Mouse (Mus musculus) kidney, adult 2 months (tissue): Measurements from ENCODE around the gene Homer3. TPM values are rescaled to one million over a fixed set of nuclear protein-coding genes. Genes with fewer than 3 reads are reported as not detected.

Source experiments
- DNase-seq: peaks from one replicate; pipeline ENCODE4 v3.0.0; 2021
- H3K27ac ChIP-seq: fragments of 200-500 bp; 2 replicates; pipeline ENCODE4 v1.5.1; 2012; ENCODE audit warnings: low read depth, low read length, control low read depth, inconsistent platforms; ENCODE audit not compliant: insufficient read depth
- H3K27me3 ChIP-seq: fragments of 200-500 bp; replicated peaks from 2 replicates; pipeline ENCODE4 v1.6.1; 2012; ENCODE audit warnings: mild to moderate bottlenecking, moderate library complexity, low read length, inconsistent platforms; ENCODE audit not compliant: control insufficient read depth, insufficient read depth
- H3K36me3 ChIP-seq: fragments of 200-500 bp; 2 replicates; pipeline ENCODE4 v1.6.1; 2012; ENCODE audit warnings: mild to moderate bottlenecking, moderate library complexity, low read length, inconsistent platforms; ENCODE audit not compliant: control insufficient read depth, insufficient read depth
- H3K4me1 ChIP-seq: fragments of 200-500 bp; 2 replicates; pipeline ENCODE4 v1.6.1; 2011; ENCODE audit warnings: low read length; ENCODE audit not compliant: control insufficient read depth, insufficient read depth
- H3K4me3 ChIP-seq: fragments of 200-500 bp; 2 replicates; pipeline ENCODE4 v1.5.1; 2011; ENCODE audit warnings: mild to moderate bottlenecking, low read depth, low read length, control low read depth; ENCODE audit not compliant: insufficient read depth
- CTCF ChIP-seq: fragments of 200-500 bp; conservative IDR thresholded peaks from 2 replicates; pipeline ENCODE4 v1.5.1; 2011; ENCODE audit warnings: low read depth, mild to moderate bottlenecking, control low read depth, low read length, moderate library complexity, mixed read lengths; ENCODE audit not compliant: insufficient read depth, insufficient read length
- POLR2A ChIP-seq: fragments of 200-500 bp; IDR thresholded peaks from one replicate; pipeline ENCODE4 v1.6.1; 2011; ENCODE audit warnings: low read depth, low read length, control low read depth
- WGBS: fragments of 180-500 bp; shearing (Covaris S2); methylation state at CpG from one replicate; pipeline ENCODE4 v1.1.7; 2018; 5-methylcytosine and 5-hydroxymethylcytosine counted together
- polyA plus RNA-seq: library from polyadenylated mRNA; depleted of rRNA; stranded (reverse); fragments of >200 nt; gene quantifications from 2 replicates; pipeline ENCODE4 v1.2.3, GENCODE M21; 2012

Homer3 gene
- polyA plus RNA-seq, 1 experiment: 22.4 TPM

GRCm38 (mm10) chr8:70323716-70324115 is 41.1 kb downstream of the Homer3 start:
- 88% methylated on average over 3 of the region's 3 CpGs for WGBS
- no peak for DNase-seq
- Histone ChIP-seq H3K4me1 (no peaks in the 10 kb centered on the region), H3K4me3 (no peak overlapping the region), H3K27ac (no peak overlapping the region), H3K27me3 (no peaks in the 10 kb centered on the region), H3K36me3 (no peaks in the 10 kb centered on the region)
- TF ChIP-seq CTCF (no peak), POLR2A (no peak)

GRCm38 (mm10) chr8:70327512-70327911 is 44.9 kb downstream of the Homer3 start:
- WGBS: 96% methylated on average over 6 of the region's 6 CpGs
- no peak for DNase-seq
- Histone ChIP-seq H3K4me3 (no peak overlapping the region), H3K36me3 (peaks cover 3% of the 10 kb centered on the region; the same call in 1 of the 2 replicates), H3K27me3 (no peaks in the 10 kb centered on the region), H3K4me1 (no peaks in the 10 kb centered on the region), H3K27ac (no peak overlapping the region)
- TF ChIP-seq CTCF (no peak), POLR2A (no peak)

- peaks cover 3% of the 10 kb centered on the region; the same call in 1 of the 2 replicates for H3K36me3 ChIP-seq
- H3K27me3 ChIP-seq: no peaks in the 10 kb centered on the region
- DNase-seq: no peak
- H3K4me1 ChIP-seq: no peaks in the 10 kb centered on the region
- 43% methylated on average over 14 of the region's 14 CpGs for WGBS
- no peak within 1 kb of the TSS for H3K27ac ChIP-seq
- no peak for TF ChIP-seq POLR2A
- TF ChIP-seq CTCF: no peak
- no peak within 1 kb of the TSS for H3K4me3 ChIP-seq
Observed at GRCm38 (mm10) chr8:70329124-70329834, 46.7 kb downstream of the Homer3 start, which contains the start of gene Gdf1. Gdf1 (plus strand) TSS chr8:70329817.

GRCm38 (mm10) chr8:70329835-70330740 is 47.5 kb downstream of the Homer3 start:
- Histone ChIP-seq H3K27me3 (no peaks in the 10 kb centered on the region), H3K4me3 (no peak overlapping the region), H3K27ac (no peak overlapping the region), H3K4me1 (no peaks in the 10 kb centered on the region), H3K36me3 (peaks cover 3% of the 10 kb centered on the region)
- 26% methylated on average over 45 of the region's 45 CpGs for WGBS
- no peak for DNase-seq
- no peak for TF ChIP-seq CTCF
- no peak for TF ChIP-seq POLR2A

GRCm38 (mm10) chr8:70330741-70331364 is 48.2 kb downstream of the Homer3 start:
- 55% methylated on average over 53 of the region's 53 CpGs for WGBS

GRCm38 (mm10) chr8:70331526-70331925 is 48.9 kb downstream of the Homer3 start:
- no peak for DNase-seq
- no peak overlapping the region for H3K4me3 ChIP-seq
- 93% methylated on average over 19 of the region's 19 CpGs for WGBS
- no peak overlapping the region for H3K27ac ChIP-seq
- no peak for TF ChIP-seq POLR2A
- TF ChIP-seq CTCF: no peak
- H3K27me3 ChIP-seq: no peaks in the 10 kb centered on the region
- no peaks in the 10 kb centered on the region for H3K4me1 ChIP-seq
- H3K36me3 ChIP-seq: peaks cover 3% of the 10 kb centered on the region

More at GRCm38 (mm10) chr8:70330741-70331364, 48.2 kb downstream of the Homer3 start:
- no peaks in the 10 kb centered on the region for H3K27me3 ChIP-seq
- H3K36me3 ChIP-seq: peaks cover 3% of the 10 kb centered on the region
- no peak for DNase-seq
- H3K27ac ChIP-seq: no peak overlapping the region
- H3K4me1 ChIP-seq: no peaks in the 10 kb centered on the region
- TF ChIP-seq POLR2A: no peak
- TF ChIP-seq CTCF: no peak; the same call in 1 of the 2 replicates
- no peak overlapping the region for H3K4me3 ChIP-seq
